ENCODE assay signal across 20 mouse cellular contexts in the genomic region with DNA sequence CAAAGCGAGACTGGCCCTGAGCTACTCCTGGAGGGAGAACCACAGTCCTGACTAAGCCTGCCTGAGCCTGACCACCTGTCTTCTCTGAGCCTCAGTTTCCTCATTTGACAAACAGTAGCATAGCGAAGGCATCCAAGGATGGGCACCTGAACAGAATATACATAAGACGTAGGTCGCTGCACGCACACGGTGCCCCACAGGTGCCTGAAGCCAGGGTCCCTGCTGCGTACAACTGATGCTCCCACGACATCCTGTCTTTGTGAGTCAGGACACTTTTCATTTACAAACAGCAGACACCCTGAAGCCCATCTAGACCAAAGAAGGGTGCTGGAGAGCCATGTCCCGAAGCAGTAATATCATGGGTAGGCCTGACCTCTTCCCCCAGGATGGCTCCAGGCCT. TPM values are rescaled to one million over a fixed set of nuclear protein-coding genes. Genes with fewer than 3 reads are reported as not detected.
DNase-seq lines count a peak whose midpoint lies in the region; ATAC-seq and TF ChIP-seq lines count a peak whose summit lies in the region.
"Had no signal": no experiment of that assay in that cellular context is flagged by ENCODE, and none has a peak within 500 bp of the region (broad histone marks: within the 10 kb centered on the region; RNA-seq: fewer than 3 reads in every experiment).

No protein-coding gene starts in this region.

- ATAC-seq in CD4-positive, CD25-positive, alpha-beta regulatory T cell, adult 4 months = peak; percentile 44
- ATAC-seq: forebrain, embryonic 15.5 days; hindbrain, postnatal 0 days; intestine, embryonic 16.5 days; Patski had no signal

- no peak overlapping the region for H3K4me3 ChIP-seq in thymus, adult 2 months (ENCODE audit: control insufficient read depth, insufficient read depth, low read length)
- H3K4me3 ChIP-seq: embryonic facial prominence, embryonic 15.5 days; forebrain, embryonic 15.5 days; hindbrain, embryonic 13.5 days had no signal

- H3K36me3 ChIP-seq in thymus, adult 2 months (ENCODE audit: control insufficient read depth, insufficient read depth, low read length) = peaks cover 12% of the 10 kb centered on the region
- H3K36me3 ChIP-seq: embryonic facial prominence, embryonic 15.5 days; forebrain, embryonic 15.5 days; hindbrain, embryonic 13.5 days had no signal

- 36% methylated on average over 9 of the region's 9 CpGs for WGBS in thymus, adult 2 months

- TF ChIP-seq CTCF in thymus, adult 2 months (IDR thresholded peaks at IDR 0.05; ENCODE audit: borderline replicate concordance, control insufficient read depth, extremely low read depth, insufficient read depth, low read length, poor library complexity) = no peak

- peak overlapping the region; percentile 66 for H3K27ac ChIP-seq in thymus, adult 2 months (ENCODE audit: control insufficient read depth, insufficient read depth, low read length)
- H3K27ac ChIP-seq: embryonic facial prominence, embryonic 15.5 days; forebrain, embryonic 15.5 days; hindbrain, embryonic 13.5 days; hindbrain, postnatal 0 days had no signal

- no peaks in the 10 kb centered on the region for H3K27me3 ChIP-seq in thymus, adult 2 months (ENCODE audit: control insufficient read depth, insufficient read depth, low read length)
- H3K27me3 ChIP-seq: embryonic facial prominence, embryonic 15.5 days; forebrain, embryonic 15.5 days; hindbrain, embryonic 13.5 days; Patski had no signal

- TF ChIP-seq POLR2A in thymus, adult 2 months (IDR thresholded peaks at IDR 0.05; ENCODE audit: control insufficient read depth, extremely low read depth, insufficient read depth, low read length, poor library complexity) = no peak

- H3K4me1 ChIP-seq in thymus, adult 2 months (replicated peaks; ENCODE audit: control insufficient read depth, insufficient read depth, low read length) = peaks cover 66% of the 10 kb centered on the region
- H3K4me1 ChIP-seq: embryonic facial prominence, embryonic 15.5 days; forebrain, embryonic 15.5 days; hindbrain, embryonic 13.5 days had no signal

- no peak for DNase-seq in thymus, adult 2 months
- no peak for DNase-seq in thymus, postnatal 14 days
- DNase-seq in induced T-regulatory cell, adult 2 months (ENCODE audit: low read depth) = peak; percentile 58
- no peak for DNase-seq in cerebellum, adult 18-20 months
- no peak for DNase-seq in lung, postnatal 10 days
- DNase-seq: adrenal gland, adult 2 months; adrenal gland, postnatal 25 days; cerebellum, adult 2 months; cerebellum, postnatal 14 days; gastrocnemius, postnatal 10 days had no signal

RNA-seq across cellular contexts. Expression of a gene that starts 11.0 kb away (rescaled TPM):
- 2,604 and 2,615 TPM in 2 replicates for polyA plus RNA-seq in thymus, adult 2 months (2012; rRNA removed)
- polyA plus RNA-seq in CD4-positive, CD25-positive, alpha-beta regulatory T cell, adult 4 months (2017; shearing (Covaris generic)) = 1,000 to 10,000 TPM in 1 of 2 experiments, 100 to 1,000 TPM in 1; 947 to 1,259 TPM

RNA-seq across cellular contexts. Expression of a gene that starts 18.8 kb away (rescaled TPM):
- polyA plus RNA-seq in thymus, adult 2 months (2012; rRNA removed) = 457 and 489 TPM in 2 replicates
- 10 to 100 TPM; 42.8 to 86.8 TPM for polyA plus RNA-seq in CD4-positive, CD25-positive, alpha-beta regulatory T cell, adult 4 months (2017; shearing (Covaris generic))

RNA-seq across cellular contexts. Expression of a gene that starts 38.1 kb away (rescaled TPM):
- 24.3 and 28.6 TPM in 2 replicates for polyA plus RNA-seq in thymus, adult 2 months (2012; rRNA removed)
- polyA plus RNA-seq in CD4-positive, CD25-positive, alpha-beta regulatory T cell, adult 4 months (2017; shearing (Covaris generic)) = 1 to 10 TPM; 2.6 to 2.8 TPM

RNA-seq across cellular contexts. Expression of a gene that starts 56.3 kb away (rescaled TPM):
- 10.8 and 11.6 TPM in 2 replicates for polyA plus RNA-seq in thymus, adult 2 months (2012; rRNA removed)
- polyA plus RNA-seq in CD4-positive, CD25-positive, alpha-beta regulatory T cell, adult 4 months (2017; shearing (Covaris generic)) = 10 to 100 TPM in 1 of 2 experiments, not detected in 1; 16.9 TPM
- polyA plus RNA-seq: embryonic facial prominence, embryonic 11.5 days; forebrain, embryonic 11.5 days; forebrain, embryonic 15.5 days; heart, embryonic 14.5 days; hindbrain, embryonic 13.5 days; Patski had no signal
